Mouse (Mus musculus) spleen, adult 2 months (tissue): ENCODE measurements around the gene Olfr1444.

Experiments used
- CTCF ChIP-seq: fragments of 200-500 bp; IDR thresholded peaks from 2 replicates; pipeline ENCODE4 v1.5.1; 2011; ENCODE audit warnings: mild to moderate bottlenecking, inconsistent platforms; ENCODE audit not compliant: insufficient read depth, insufficient read length, insufficient replicate concordance; ENCODE audit errors: extremely low read depth
- POLR2A ChIP-seq: fragments of 200-500 bp; IDR thresholded peaks from 2 replicates; pipeline ENCODE4 v1.6.1; 2011; ENCODE audit warnings: low read depth, low read length, inconsistent platforms

- TF ChIP-seq CTCF (no peak), POLR2A (no peak)
Measured at GRCm38 (mm10) chr19:12812644-12813364, 44.3 kb upstream of the Olfr1444 start.
